Mouse (Mus musculus): ENCODE measurements around the gene Ttc33.

Gene Ttc33

GRCm38 (mm10) chr15:5185366-5186292 lies at the start of gene Ttc33:
TSS of gene Ttc33 (plus strand) at chr15:5185525.
- peak; percentile 80 for DNase-seq (ENCODE audit: low spot score)

GRCm38 (mm10) chr15:5138021-5138856 lies 47.1 kb upstream of the Ttc33 start:
- no peak for DNase-seq (ENCODE audit: low spot score)

GRCm38 (mm10) chr15:5139366-5139765 lies 46.0 kb upstream of the Ttc33 start:
- no peak for DNase-seq (ENCODE audit: low spot score)

- no peak for DNase-seq (ENCODE audit: low spot score)
Observed at GRCm38 (mm10) chr15:5139863-5140262, 45.5 kb upstream of the Ttc33 start.

- no peak for DNase-seq (ENCODE audit: low spot score)
Observed at GRCm38 (mm10) chr15:5140357-5140756, 45.0 kb upstream of the Ttc33 start.

- no peak for DNase-seq (ENCODE audit: low spot score)
Observed at GRCm38 (mm10) chr15:5142047-5142446, 43.3 kb upstream of the Ttc33 start.

GRCm38 (mm10) chr15:5142714-5143113 lies 42.6 kb upstream of the Ttc33 start:
- no peak for DNase-seq (ENCODE audit: low spot score)

GRCm38 (mm10) chr15:5143361-5144020 lies 41.8 kb upstream of the Ttc33 start, which contains the start of gene Prkaa1:
TSS of gene Prkaa1 (plus strand) at chr15:5143861.
- DNase-seq (ENCODE audit: low spot score), result peak; percentile 72

GRCm38 (mm10) chr15:5144021-5144778 lies 41.1 kb upstream of the Ttc33 start:
- DNase-seq (ENCODE audit: low spot score), result peak; percentile 76

GRCm38 (mm10) chr15:5145196-5145945 lies 40.0 kb upstream of the Ttc33 start:
- no peak for DNase-seq (ENCODE audit: low spot score)

GRCm38 (mm10) chr15:5149187-5149586 lies 36.1 kb upstream of the Ttc33 start:
- no peak for DNase-seq (ENCODE audit: low spot score)

- no peak for DNase-seq (ENCODE audit: low spot score)
Observed at GRCm38 (mm10) chr15:5152171-5152570, 33.2 kb upstream of the Ttc33 start.

GRCm38 (mm10) chr15:5154621-5155020 lies 30.7 kb upstream of the Ttc33 start:
- DNase-seq (ENCODE audit: low spot score), result no peak

- no peak for DNase-seq (ENCODE audit: low spot score)
Observed at GRCm38 (mm10) chr15:5155093-5155492, 30.2 kb upstream of the Ttc33 start.

GRCm38 (mm10) chr15:5156355-5156754 lies 29.0 kb upstream of the Ttc33 start:
- no peak for DNase-seq (ENCODE audit: low spot score)

- no peak for DNase-seq (ENCODE audit: low spot score)
Observed at GRCm38 (mm10) chr15:5157386-5157785, 27.9 kb upstream of the Ttc33 start.

GRCm38 (mm10) chr15:5158827-5159226 lies 26.5 kb upstream of the Ttc33 start:
- no peak for DNase-seq (ENCODE audit: low spot score)

GRCm38 (mm10) chr15:5165121-5165773 lies 20.1 kb upstream of the Ttc33 start:
- no peak for DNase-seq (ENCODE audit: low spot score)

GRCm38 (mm10) chr15:5173217-5173820 lies 12.0 kb upstream of the Ttc33 start:
- no peak for DNase-seq (ENCODE audit: low spot score)
